In genomic region chr7:28437964-28438363, GRCm38 (mm10) we compare ENCODE assay signal across 17 mouse cellular contexts.
"Had no signal": no experiment of that assay in that cellular context is flagged by ENCODE, and none has a peak within 500 bp of the region (broad histone marks: within the 10 kb centered on the region; RNA-seq: fewer than 3 reads in every experiment).

No protein-coding gene starts in this region.

- DNase-seq: kidney, adult 2 months; layer of hippocampus, adult 9-11 months; liver, embryonic 13.5 days; lung, adult 18-20 months; lung, postnatal 14 days; lung, postnatal 4 days; right cerebral cortex, adult 18-20 months; right cerebral cortex, postnatal 14 days; right cerebral cortex, postnatal 4 days; thymus, adult 2 months; thymus, postnatal 14 days had no signal

- H3K9me3 ChIP-seq: liver, embryonic 13.5 days; lung, embryonic 15.5 days; midbrain, embryonic 13.5 days; stomach, embryonic 15.5 days had no signal

- H3K9ac ChIP-seq: lung, embryonic 15.5 days; stomach, embryonic 15.5 days had no signal

- H3K27ac ChIP-seq: layer of hippocampus, adult 2 months; lung, embryonic 15.5 days; midbrain, embryonic 13.5 days had no signal

- H3K4me3 ChIP-seq: left cerebral cortex, adult 2 months had no signal

- ATAC-seq: intestine, postnatal 0 days; midbrain, embryonic 13.5 days had no signal

- H3K27me3 ChIP-seq: liver, embryonic 13.5 days; lung, embryonic 15.5 days; midbrain, embryonic 13.5 days; stomach, embryonic 15.5 days had no signal

- H3K36me3 ChIP-seq: lung, embryonic 15.5 days; stomach, embryonic 15.5 days had no signal
